Mouse (Mus musculus) G1E-ER4 (cell line): ENCODE measurements around the gene Marcks. TPM values are rescaled to one million over a fixed set of nuclear protein-coding genes. Genes with fewer than 3 reads are reported as not detected.

ENCODE experiments used
- GATA1 ChIP-seq: IDR thresholded peaks from one replicate; pipeline ENCODE4 v1.8.0; 2012; ENCODE audit warnings: low read length, inconsistent platforms
- polyA plus RNA-seq: library from polyadenylated mRNA; stranded (reverse); fragments of >175 nt; gene quantifications from 2 replicates; pipeline ENCODE4 v1.2.3, GENCODE M21; 2012

The Marcks gene
- polyA plus RNA-seq = 0.12 and 0.13 TPM in 2 replicates

- no peak for TF ChIP-seq GATA1
These were observed at the start of gene Marcks for GRCm38 (mm10) chr10:37138778-37139442. TSS of gene Marcks (minus strand) at chr10:37138920.

- no peak for TF ChIP-seq GATA1
These were observed 38.4 kb upstream of the Marcks start for GRCm38 (mm10) chr10:37177071-37177470.

- no peak for TF ChIP-seq GATA1
These were observed 33.8 kb upstream of the Marcks start for GRCm38 (mm10) chr10:37172416-37172950.

- TF ChIP-seq GATA1 = no peak
These were observed 33.1 kb upstream of the Marcks start for GRCm38 (mm10) chr10:37171711-37172415.

- no peak for TF ChIP-seq GATA1
These were observed 32.2 kb upstream of the Marcks start for GRCm38 (mm10) chr10:37170878-37171277.

- TF ChIP-seq GATA1 = no peak
These were observed 31.7 kb upstream of the Marcks start for GRCm38 (mm10) chr10:37170466-37170865.

- TF ChIP-seq GATA1 = no peak
These were observed 28.8 kb upstream of the Marcks start for GRCm38 (mm10) chr10:37167527-37167926.

GRCm38 (mm10) chr10:37159731-37160130, 21.0 kb upstream of the Marcks start:
- TF ChIP-seq GATA1 = no peak

GRCm38 (mm10) chr10:37157156-37157555, 18.4 kb upstream of the Marcks start:
- no peak for TF ChIP-seq GATA1

- TF ChIP-seq GATA1 = no peak
These were observed 16.4 kb upstream of the Marcks start for GRCm38 (mm10) chr10:37155131-37155530.

- no peak for TF ChIP-seq GATA1
These were observed 13.0 kb upstream of the Marcks start for GRCm38 (mm10) chr10:37151539-37152271.

GRCm38 (mm10) chr10:37148016-37148415, 9.3 kb upstream of the Marcks start:
- TF ChIP-seq GATA1 = no peak

GRCm38 (mm10) chr10:37145456-37145855, 6.7 kb upstream of the Marcks start:
- TF ChIP-seq GATA1 = no peak

GRCm38 (mm10) chr10:37141621-37142020, 2.9 kb upstream of the Marcks start:
- no peak for TF ChIP-seq GATA1

GRCm38 (mm10) chr10:37140736-37141451, 2.2 kb upstream of the Marcks start:
- TF ChIP-seq GATA1 = no peak
